Mouse (Mus musculus) C2C12 (cell line): ENCODE measurements at regions not wholly inside any gene's neighbourhood (a gene's known extent, or its start where the extent isn't known, plus 50 kb on each side); places are given as distances from the start of the nearest gene placed in this dataset.

ENCODE experiments used
- CEBPB ChIP-seq: IDR thresholded peaks from one replicate; pipeline ENCODE4 v1.6.1; 2011; ENCODE audit warnings: low read depth, mild to moderate bottlenecking, control low read depth, moderate library complexity
- CTCF ChIP-seq: IDR thresholded peaks from one replicate; pipeline ENCODE4 v1.5.1; 2011; ENCODE audit not compliant: control insufficient read depth, insufficient read depth, insufficient read length
- FOSL1 ChIP-seq: IDR thresholded peaks from one replicate; pipeline ENCODE4 v1.8.0; 2011; ENCODE audit warnings: mild to moderate bottlenecking, low read length; ENCODE audit not compliant: poor library complexity, insufficient read depth, severe bottlenecking
- MAX ChIP-seq: IDR thresholded peaks from one replicate; pipeline ENCODE4 v1.6.1; 2011; ENCODE audit warnings: mild to moderate bottlenecking, control low read depth
- MYOD1 ChIP-seq: IDR thresholded peaks from one replicate; pipeline ENCODE4 v1.6.1; 2011; ENCODE audit warnings: low read depth; ENCODE audit not compliant: control insufficient read depth, insufficient read length
- MYOG ChIP-seq: IDR thresholded peaks from one replicate; pipeline ENCODE4 v1.6.1; 2011; ENCODE audit not compliant: control insufficient read depth, insufficient read length; ENCODE audit errors: extremely low read depth
- USF1 ChIP-seq: IDR thresholded peaks from one replicate; pipeline ENCODE4 v1.6.1; 2011; ENCODE audit warnings: low read depth, mild to moderate bottlenecking, control low read depth, moderate library complexity

- TF ChIP-seq CTCF (no peak), FOSL1 (no peak), USF1 (no peak), MAX (no peak), CEBPB (no peak), MYOG (no peak), MYOD1 (no peak)
Measured at GRCm38 (mm10) chr1:91713131-91713530, 88.1 kb upstream of the Twist2 start.
